Mouse (Mus musculus): ENCODE results near the gene U2af1. TPM values are rescaled to one million over a fixed set of nuclear protein-coding genes. Genes with fewer than 3 reads are reported as not detected.

U2af1 gene
- polyA plus RNA-seq, 1 experiment from 2014 or later, result 124 TPM

GRCm38 (mm10) chr17:31685514-31686224 is 27.0 kb upstream of the U2af1 start:
- peak; percentile 71 for ATAC-seq
- 18% methylated on average over 17 of the region's 17 CpGs for WGBS (ENCODE audit: insufficient replicate concordance)
- no peak overlapping the region; the same call in 1 of the 2 replicates for H3K27ac ChIP-seq (ENCODE audit: low read depth)

DNA sequence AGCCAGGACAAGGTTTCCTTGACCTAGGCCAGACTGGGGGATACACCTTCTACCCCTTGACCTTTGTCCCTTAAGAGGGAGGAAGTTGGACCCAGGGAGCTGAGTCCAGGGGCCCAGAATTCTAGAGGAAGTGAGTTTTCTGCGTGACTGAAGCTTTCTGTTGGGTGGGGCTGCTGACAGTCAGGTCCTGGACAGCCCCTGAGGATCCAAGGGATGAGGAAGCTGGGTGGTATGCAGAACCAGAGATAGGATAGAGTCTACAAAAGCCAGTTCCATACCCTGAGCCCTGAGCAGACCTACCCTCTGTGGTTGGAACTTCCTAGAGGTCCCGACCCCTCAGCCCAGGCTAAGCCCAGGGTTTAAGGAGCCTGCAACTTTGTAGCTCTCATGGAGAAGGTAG is 21.8 kb upstream of the U2af1 start:
- DNase-seq (no peak), ATAC-seq (no peak)
- Histone ChIP-seq H3K4me2 (ENCODE audit: low read depth, low read length) (no peak overlapping the region), H3K4me1 (ENCODE audit: insufficient read depth) (no peaks in the 10 kb centered on the region), H3K27me3 (ENCODE audit: insufficient read depth, low read length) (0 out of 2 replicates have a peak, but pooled peaks cover 8% of the 10 kb centered on the region), H3K36me3 (replicated peaks; ENCODE audit: insufficient read depth, low read length) (no peaks in the 10 kb centered on the region), H3K9ac (replicated peaks) (no peak overlapping the region), H3K4me3 (ENCODE audit: low read depth, low read length) (no peak overlapping the region), H3K27ac (ENCODE audit: low read depth) (no peak overlapping the region), H3K9me3 (ENCODE audit: low read length) (no peaks in the 10 kb centered on the region)
- no peak for TF ChIP-seq EP300 (IDR thresholded peaks at IDR 0.05; ENCODE audit: low read depth)
- no peak for TF ChIP-seq CTCF (IDR thresholded peaks at IDR 0.05; ENCODE audit: low read depth)
- 20% methylated on average over 2 of the region's 2 CpGs for WGBS (ENCODE audit: insufficient replicate concordance)

More at GRCm38 (mm10) chr17:31685514-31686224, 27.0 kb upstream of the U2af1 start:
- Histone ChIP-seq H3K27me3 (ENCODE audit: insufficient read depth, low read length) (no peaks in the 10 kb centered on the region), H3K4me2 (ENCODE audit: low read depth, low read length) (no peak overlapping the region; the same call in 1 of the 2 replicates), H3K4me1 (ENCODE audit: insufficient read depth) (no peaks in the 10 kb centered on the region), H3K9ac (replicated peaks) (no peak overlapping the region; the same call in 1 of the 2 replicates), H3K4me3 (ENCODE audit: low read depth, low read length) (no peak overlapping the region), H3K36me3 (replicated peaks; ENCODE audit: insufficient read depth, low read length) (no peaks in the 10 kb centered on the region), H3K9me3 (ENCODE audit: low read length) (no peaks in the 10 kb centered on the region)
- no peak for TF ChIP-seq EP300 (IDR thresholded peaks at IDR 0.05; ENCODE audit: low read depth)
- peak; percentile 97 for TF ChIP-seq CTCF (IDR thresholded peaks at IDR 0.05; ENCODE audit: low read depth)
- peak; percentile 82 for DNase-seq

- Histone ChIP-seq H3K4me3 (ENCODE audit: low read depth, low read length) (no peak within 1 kb of the TSS), H3K4me1 (ENCODE audit: insufficient read depth) (no peaks in the 10 kb centered on the region), H3K27me3 (ENCODE audit: insufficient read depth, low read length) (0 out of 2 replicates have a peak, but pooled peaks cover 8% of the 10 kb centered on the region), H3K27ac (ENCODE audit: low read depth) (no peak within 1 kb of the TSS), H3K9ac (replicated peaks) (no peak within 1 kb of the TSS), H3K9me3 (ENCODE audit: low read length) (no peaks in the 10 kb centered on the region), H3K36me3 (replicated peaks; ENCODE audit: insufficient read depth, low read length) (no peaks in the 10 kb centered on the region), H3K4me2 (ENCODE audit: low read depth, low read length) (no peak within 1 kb of the TSS)
- 75% methylated on average over 8 of the region's 8 CpGs for WGBS (ENCODE audit: insufficient replicate concordance)
- ATAC-seq (no peak), DNase-seq (no peak)
- TF ChIP-seq CTCF (IDR thresholded peaks at IDR 0.05; ENCODE audit: low read depth), result no peak
- no peak for TF ChIP-seq EP300 (IDR thresholded peaks at IDR 0.05; ENCODE audit: low read depth)
Measured at GRCm38 (mm10) chr17:31677507-31677906, 18.8 kb upstream of the U2af1 start, which contains the start of gene Cryaa. Gene Cryaa, plus strand, starts transcription at chr17:31677807.

DNA sequence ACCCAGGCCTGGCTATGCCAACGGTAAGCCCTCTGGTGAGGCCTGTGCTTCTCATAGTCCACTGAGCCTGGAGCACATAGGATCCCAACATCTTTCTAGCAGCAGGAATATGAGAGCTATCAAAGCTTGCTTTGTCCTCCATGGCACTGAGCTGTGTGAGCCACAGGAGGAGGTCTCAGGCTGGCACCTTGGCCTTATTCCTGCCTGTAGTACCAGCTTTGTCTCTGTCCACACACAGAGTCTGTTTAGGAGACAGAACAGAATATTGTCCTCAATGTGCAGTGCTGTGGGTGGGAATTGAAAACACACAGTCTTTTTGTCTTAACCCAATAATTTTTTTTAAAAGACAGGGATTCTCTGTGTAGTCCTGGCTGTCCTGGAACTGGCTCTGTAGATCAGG is 15.7 kb upstream of the U2af1 start:
- no peak overlapping the region for H3K4me2 ChIP-seq (ENCODE audit: low read depth, low read length)
- 57% methylated on average over 1 of the region's 1 CpGs for WGBS (ENCODE audit: insufficient replicate concordance)
- H3K4me3 ChIP-seq (ENCODE audit: low read depth, low read length), result no peak overlapping the region
- DNase-seq (no peak), ATAC-seq (no peak)
- 0 out of 2 replicates have a peak, but pooled peaks cover 5% of the 10 kb centered on the region for H3K27me3 ChIP-seq (ENCODE audit: insufficient read depth, low read length)
- no peak overlapping the region for H3K9ac ChIP-seq (replicated peaks)
- no peaks in the 10 kb centered on the region for H3K9me3 ChIP-seq (ENCODE audit: low read length)
- no peaks in the 10 kb centered on the region for H3K36me3 ChIP-seq (replicated peaks; ENCODE audit: insufficient read depth, low read length)
- H3K27ac ChIP-seq (ENCODE audit: low read depth), result no peak overlapping the region
- TF ChIP-seq CTCF (IDR thresholded peaks at IDR 0.05; ENCODE audit: low read depth), result no peak
- H3K4me1 ChIP-seq (ENCODE audit: insufficient read depth), result peaks cover 4% of the 10 kb centered on the region; the same call in 1 of the 2 replicates

DNA sequence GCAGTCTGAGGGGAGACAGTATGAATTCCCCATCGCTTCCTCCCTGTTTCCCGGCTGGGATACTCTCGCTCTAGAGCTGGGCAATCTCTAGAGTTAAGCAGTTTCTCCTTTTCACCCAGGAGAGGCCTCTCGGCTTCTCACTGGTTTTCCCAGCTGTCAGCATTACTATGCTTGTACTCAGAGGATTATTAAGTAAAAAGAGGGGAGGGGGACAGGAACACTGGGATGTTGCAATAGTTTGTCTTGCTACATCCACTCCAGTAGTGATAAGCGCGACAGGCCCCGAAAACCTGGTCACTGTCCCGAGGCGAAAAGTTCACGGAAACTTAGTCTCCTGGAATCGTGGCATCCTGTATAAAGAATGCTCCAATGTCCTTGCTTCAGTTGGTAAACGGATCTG is 13.6 kb upstream of the U2af1 start:
- 0 out of 2 replicates have a peak, but pooled peaks cover 2% of the 10 kb centered on the region for H3K27me3 ChIP-seq (ENCODE audit: insufficient read depth, low read length)
- 0 out of 2 replicates have a peak overlapping the region, but pooled peaks have one; percentile 2 for H3K4me2 ChIP-seq (ENCODE audit: low read depth, low read length)
- H3K9me3 ChIP-seq (ENCODE audit: low read length), result no peaks in the 10 kb centered on the region
- H3K27ac ChIP-seq (ENCODE audit: low read depth), result no peak overlapping the region
- peak; percentile 47; the same call in 1 of the 2 replicates for ATAC-seq
- 68% methylated on average over 12 of the region's 12 CpGs for WGBS (ENCODE audit: insufficient replicate concordance)
- no peak overlapping the region for H3K9ac ChIP-seq (replicated peaks)
- H3K36me3 ChIP-seq (replicated peaks; ENCODE audit: insufficient read depth, low read length), result no peaks in the 10 kb centered on the region
- no peak overlapping the region for H3K4me3 ChIP-seq (ENCODE audit: low read depth, low read length)
- H3K4me1 ChIP-seq (ENCODE audit: insufficient read depth), result peaks cover 4% of the 10 kb centered on the region; the same call in 1 of the 2 replicates
- TF ChIP-seq CTCF (IDR thresholded peaks at IDR 0.05; ENCODE audit: low read depth) (no peak), EP300 (IDR thresholded peaks at IDR 0.05; ENCODE audit: low read depth) (no peak)
- no peak for DNase-seq

DNA sequence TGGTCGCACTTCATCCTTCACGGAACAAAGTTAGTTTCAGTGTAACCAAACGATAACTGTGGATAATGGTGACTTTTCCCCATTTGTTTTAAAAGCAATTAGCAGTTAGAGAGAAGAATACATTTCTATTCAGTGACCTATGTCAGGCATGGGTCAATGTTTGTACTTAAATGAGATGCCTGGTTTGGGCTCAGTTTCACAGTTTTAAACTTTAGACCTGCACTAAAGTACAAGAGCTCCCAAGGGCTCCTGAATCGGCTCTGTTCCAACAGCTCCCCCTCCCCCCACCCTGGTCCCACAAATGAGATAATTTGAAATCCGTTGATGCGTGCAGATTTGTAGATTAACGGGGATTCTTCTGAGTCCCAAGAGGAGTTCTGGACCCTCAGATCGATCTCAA is 13.0 kb upstream of the U2af1 start:
- ATAC-seq, result peak; percentile 64; the same call in 1 of the 2 replicates
- TF ChIP-seq CTCF (IDR thresholded peaks at IDR 0.05; ENCODE audit: low read depth) (no peak), EP300 (IDR thresholded peaks at IDR 0.05; ENCODE audit: low read depth) (no peak)

More for the DNA sequence above, 13.0 kb upstream of the U2af1 start:
- 61% methylated on average over 8 of the region's 8 CpGs for WGBS (ENCODE audit: insufficient replicate concordance)
- no peak for DNase-seq
- Histone ChIP-seq H3K27ac (ENCODE audit: low read depth) (no peak overlapping the region), H3K9me3 (ENCODE audit: low read length) (no peaks in the 10 kb centered on the region), H3K36me3 (replicated peaks; ENCODE audit: insufficient read depth, low read length) (no peaks in the 10 kb centered on the region), H3K27me3 (ENCODE audit: insufficient read depth, low read length) (0 out of 2 replicates have a peak, but pooled peaks cover 2% of the 10 kb centered on the region), H3K4me2 (ENCODE audit: low read depth, low read length) (0 out of 2 replicates have a peak overlapping the region, but pooled peaks have one; percentile 2), H3K9ac (replicated peaks) (no peak overlapping the region), H3K4me1 (ENCODE audit: insufficient read depth) (peaks cover 4% of the 10 kb centered on the region; the same call in 1 of the 2 replicates), H3K4me3 (ENCODE audit: low read depth, low read length) (no peak overlapping the region)

Data from liver, postnatal 0 days (tissue).